Mouse (Mus musculus) retina, adult 2 months (tissue): ENCODE measurements around the gene Insl3.

Experiments used
- DNase-seq: peaks from one replicate; pipeline ENCODE4 v3.0.0-alpha.2; 2012; ENCODE audit warnings: low read depth, low spot score

Gene Insl3

DNA sequence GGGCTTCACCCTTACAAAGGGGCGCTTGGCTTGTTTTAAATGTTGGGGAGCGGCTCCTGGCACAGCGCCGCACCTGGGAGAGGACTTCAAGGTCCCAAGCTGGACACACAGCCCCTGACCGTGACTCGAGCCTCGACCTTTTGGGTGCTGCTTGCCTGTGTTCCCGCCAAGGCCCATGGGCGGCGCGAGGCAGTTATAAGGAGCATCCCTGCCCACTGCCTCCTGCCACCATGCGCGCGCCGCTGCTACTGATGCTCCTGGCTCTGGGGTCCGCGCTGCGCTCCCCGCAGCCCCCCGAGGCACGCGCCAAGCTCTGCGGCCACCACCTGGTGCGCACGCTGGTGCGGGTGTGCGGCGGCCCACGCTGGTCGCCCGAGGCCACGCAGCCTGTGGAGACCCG, at the start of gene Insl3:
Gene Insl3, plus strand, starts transcription at position 187 of the 400 bp plus-strand sequence.
- DNase-seq = no peak

DNA sequence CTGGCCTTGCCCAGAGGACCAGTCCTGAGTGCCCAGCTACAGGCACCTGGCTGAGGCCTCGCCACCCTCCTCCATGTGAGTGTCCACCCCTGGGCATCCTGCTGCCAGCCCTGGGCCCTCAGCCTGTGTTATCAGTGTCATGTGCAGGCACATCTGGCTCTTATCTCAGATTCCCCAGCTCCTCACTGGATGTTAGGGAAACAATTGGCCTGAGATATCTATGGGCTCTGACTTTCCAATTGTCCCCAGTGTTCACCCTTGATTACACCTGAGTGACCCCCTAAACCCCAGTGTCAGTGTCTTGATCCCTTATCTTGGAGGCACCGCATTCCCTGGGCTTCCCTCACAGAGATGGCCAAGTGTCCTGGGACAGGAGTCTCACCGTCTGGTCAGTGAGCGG, 49.7 kb upstream of the Insl3 start:
- no peak for DNase-seq

DNA sequence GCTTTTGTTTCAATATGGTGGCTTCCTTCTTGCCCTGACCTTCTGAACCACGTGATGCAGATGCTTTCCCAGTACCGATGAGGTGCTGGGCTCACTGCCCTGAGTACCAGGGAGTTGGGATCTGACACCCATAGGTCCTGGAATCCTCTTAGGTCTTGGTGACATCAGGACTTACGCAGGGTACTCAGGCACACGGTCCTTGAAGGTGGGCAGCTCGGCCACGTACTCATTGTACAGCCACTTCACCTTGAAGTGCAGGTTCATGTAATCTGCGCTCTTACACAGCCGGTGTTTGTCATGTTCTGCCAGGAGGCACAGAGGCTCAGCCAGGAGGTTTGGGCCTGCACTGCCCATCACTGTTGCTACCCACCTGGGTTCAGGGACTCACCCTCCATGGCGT, 43.5 kb upstream of the Insl3 start:
- no peak for DNase-seq

DNA sequence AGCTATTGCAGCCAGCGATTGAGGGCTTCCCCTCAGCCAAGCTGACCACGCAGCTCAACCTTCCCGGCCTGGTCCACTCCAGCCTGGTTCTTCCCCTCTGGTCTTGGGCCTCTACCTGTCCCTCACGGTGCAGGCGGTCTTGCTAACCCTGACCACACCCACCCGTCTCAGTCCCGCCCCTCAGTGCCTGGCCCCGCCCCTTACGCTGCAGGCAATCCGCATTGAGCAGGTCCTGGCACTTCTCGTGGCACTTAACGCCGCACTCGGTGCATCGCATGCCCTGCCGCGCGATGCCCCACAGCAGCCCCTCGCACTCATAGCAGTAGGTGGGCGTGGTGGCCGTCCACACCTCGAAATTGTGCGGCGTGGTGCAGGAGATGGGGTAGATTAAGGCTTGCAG, 34.4 kb upstream of the Insl3 start:
- no peak for DNase-seq

DNA sequence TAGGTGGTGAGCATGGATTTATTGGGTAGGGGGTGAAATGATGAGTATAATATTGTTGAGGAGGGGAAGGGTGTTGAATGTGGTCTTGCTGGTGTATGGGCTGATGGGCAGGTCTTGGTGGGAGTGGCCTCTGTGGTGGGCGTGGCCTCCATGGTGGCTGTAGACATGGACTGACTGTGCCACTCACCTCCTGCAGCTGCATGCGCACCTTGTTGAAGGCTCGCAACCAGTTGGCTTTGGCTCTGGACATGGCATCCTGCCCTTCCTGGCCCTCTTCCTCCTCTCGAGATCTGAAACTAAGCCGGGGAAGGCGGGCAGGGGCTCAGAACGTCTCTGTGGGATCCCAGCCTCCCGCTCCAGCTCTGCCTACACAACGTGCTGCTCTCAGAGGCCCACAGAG, 31.2 kb upstream of the Insl3 start:
- DNase-seq = no peak

DNA sequence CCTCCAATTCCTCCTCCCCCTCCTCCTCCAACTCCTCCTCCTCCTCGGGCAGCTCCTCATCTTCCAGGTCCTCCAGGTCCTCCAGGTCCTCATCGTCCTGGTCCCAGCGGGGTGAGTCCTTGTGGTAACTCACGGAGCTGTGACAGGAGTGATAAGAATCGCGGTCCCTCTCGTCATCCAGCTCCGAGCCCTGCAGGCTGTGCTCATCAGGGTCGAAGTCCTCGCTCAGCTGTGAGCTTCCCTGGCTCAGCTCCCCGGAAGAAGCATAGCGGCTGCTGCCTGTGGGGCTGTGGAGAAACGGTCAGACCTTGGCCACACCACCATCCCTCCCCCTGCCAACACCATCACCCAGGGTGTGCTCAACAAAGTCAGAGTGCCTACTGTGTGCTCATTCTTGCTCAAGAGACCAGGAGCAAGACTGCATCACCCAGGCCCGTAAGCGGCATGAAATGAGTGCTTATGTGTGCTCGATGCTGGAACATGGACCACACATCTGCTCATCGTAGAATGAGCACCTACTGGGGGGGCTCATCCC, 30.4 kb upstream of the Insl3 start:
- no peak for DNase-seq

DNA sequence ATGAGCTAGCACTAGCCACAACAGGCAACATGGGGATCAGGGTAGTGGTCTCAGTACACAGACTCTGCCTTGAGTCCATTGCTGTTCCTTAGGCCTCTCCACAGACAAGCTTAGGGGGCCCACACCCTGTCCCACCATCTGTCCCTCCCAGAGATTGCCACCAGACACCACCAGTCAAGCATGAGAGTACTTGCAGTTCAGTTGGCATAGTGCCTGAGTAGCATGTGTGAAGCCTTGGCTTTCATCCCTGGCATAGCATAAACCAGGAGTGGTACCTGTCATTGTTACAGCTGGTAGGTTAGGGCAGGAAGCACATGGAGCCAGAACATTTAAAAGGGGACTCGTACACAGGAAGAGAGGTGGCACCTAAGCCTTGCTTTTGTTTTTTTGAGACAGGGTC, 29.3 kb upstream of the Insl3 start:
- DNase-seq = no peak

DNA sequence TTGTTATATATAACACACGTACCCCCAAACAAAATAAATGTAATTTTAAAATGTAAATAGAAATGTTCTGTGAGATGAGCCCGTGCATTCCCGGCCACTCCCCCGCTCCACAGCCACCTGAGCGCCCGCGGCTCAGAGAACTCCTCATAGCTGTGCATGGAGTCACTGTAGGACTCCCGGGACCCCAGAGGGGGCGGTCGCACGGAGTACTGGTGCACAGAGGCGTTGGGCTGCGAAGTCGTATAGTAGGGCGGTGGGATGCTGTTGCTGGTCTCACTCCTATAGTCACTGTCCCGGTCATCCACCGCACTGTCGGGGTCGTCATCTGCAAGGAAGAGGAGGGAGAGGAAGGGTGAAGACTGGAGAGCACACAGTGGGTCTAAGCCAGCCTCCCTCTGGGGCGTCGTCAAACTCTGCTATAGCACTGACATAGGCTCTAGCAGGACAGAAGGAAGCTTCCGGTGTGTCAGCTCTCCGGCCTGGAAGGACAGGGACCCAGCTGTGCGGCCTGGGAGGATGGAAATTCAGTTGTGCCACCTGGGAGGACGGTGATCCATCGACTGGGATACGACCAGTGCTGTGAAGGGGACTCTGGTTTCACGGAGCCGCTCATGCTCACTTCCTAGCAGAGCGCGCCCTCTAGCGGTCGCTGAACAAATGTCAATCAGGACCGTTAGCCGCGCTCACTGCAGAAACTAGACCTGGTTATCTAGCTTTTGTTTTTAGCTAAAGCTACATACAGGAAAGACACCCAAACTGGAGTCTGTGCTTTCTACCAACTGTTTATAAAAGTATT, 28.5 kb upstream of the Insl3 start:
- DNase-seq = peak; percentile 69

DNA sequence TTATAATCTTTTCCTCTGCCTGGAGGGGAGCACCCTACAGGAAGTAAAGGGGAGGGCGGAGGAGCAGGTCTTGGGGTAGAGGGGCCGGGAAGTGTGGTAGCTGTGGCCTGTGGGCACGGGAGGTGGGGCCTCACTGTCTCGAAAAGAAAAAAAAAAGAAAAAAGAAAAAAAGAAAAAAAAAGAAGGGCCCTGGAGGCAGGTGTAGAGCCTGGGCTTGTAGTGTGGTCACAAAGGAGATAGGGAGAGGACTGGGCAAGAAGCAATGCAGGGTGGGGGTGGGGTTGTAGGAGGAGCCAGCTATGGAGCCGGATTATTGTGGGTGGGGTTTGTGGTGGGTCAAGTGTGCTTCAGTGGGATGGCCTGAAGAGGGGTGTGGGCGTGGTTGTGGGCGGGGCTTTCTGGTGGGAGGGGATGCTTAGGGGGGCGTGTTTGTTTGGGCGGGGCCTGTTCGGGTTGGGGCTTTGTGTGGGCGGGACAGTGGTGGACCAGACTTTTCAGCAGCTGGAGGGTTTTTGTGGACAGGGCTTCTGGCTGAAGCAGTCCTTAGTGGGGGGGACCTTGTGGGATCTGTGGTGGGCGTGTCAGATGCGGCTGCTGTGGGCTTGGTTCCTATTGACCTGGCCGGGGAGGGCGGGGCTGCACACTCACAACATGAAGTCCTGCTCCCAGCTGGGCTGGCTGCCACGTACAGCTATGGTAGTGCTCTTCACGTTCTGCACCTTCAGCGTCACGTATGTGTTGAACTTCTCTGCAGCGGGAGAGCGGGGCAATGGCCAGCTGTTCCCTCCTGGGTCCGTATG, 23.5 kb upstream of the Insl3 start:
- no peak for DNase-seq

DNA sequence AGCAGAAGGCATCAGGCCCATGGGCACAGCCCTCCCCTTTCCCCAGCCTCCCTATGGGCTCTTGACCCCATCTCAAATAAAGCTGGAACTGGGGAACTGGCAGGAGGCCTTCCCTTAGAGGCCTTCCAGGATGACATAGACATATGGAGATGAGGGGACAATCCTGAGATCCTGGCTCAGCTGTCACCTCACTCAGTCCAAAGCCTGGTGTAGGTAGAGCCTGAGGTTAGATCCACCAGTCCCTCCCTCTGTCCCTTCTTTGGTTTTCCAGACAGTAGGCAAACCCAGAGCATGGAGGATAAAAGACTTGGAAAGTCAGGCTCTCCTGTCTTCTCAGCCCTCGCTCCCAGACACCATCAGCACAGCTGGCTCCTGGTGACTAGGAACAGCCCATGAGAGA, 22.2 kb upstream of the Insl3 start:
- DNase-seq = no peak

DNA sequence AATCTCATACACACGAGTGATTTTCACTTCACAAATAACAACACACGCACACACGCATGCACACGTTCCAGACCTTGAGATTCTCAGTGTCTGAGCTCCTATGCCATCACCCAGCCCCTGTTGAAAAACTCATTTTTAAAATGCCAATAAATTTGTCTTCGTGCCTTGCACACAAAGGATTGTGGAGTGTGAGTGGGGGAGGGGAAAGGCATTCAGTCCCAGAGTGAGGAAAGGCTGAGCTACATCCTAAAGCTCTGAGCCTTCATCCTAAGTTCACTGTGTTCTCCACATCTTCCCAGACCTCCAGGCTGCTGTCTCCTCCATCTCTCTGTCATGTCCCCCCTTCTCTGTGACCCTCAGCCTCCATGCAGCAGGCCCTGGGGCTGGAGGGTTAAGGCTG, 21.8 kb upstream of the Insl3 start:
- no peak for DNase-seq

DNA sequence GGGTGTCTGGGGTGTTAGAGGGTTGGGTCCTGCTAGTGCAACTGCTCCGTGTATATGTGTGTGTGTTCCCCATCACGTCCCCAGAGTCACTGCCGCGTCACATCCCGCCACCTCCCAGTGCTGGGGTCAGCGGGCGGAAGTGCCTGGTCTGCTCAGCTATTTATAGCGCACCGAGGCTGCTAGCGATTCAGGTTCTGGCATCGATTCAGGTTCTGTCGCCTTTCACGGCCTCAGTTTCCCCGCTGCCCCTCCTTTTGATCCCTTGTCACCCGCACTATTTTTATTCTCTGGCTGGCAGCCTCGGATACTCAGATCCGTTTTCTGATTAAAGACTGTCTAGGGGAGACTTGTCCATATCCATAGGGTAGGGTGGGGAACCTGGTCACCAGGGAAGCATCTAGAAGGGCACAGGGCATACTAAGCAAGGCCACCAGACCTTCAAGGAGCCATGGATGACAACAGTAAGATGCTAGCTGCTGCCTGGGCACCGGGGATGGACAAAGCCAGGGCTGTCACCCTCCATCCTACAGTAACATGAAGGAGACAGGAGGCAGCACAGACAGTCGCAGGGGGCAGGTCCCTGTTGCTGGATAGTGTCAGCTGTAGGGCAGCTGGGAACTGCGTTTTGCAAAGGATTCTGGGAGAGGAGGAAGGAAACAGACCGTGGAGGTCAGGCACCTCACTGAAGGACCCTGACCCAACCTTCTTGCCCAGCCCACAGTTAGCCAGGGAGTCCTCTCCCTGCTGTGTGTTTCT, 20.6 kb upstream of the Insl3 start:
- DNase-seq = no peak

DNA sequence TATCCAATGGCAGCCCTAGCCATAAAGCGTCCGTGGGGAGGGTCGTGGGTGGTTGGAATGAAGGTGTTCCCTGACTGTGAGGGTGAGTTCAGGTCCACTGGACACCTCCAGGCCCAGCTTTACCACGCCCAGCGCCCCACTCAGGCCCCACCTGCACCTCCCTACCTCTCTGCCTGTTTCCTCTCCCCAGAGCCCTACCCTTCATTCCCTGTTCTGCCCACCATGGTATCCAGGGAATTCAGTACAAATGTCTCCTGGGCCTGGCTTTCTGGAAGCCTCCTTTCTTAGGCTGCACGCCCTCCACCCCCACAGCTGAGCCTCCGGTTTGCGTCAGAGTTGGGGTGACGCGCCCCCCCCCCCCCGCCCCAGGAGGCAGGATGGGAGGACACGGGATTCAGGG, 18.8 kb upstream of the Insl3 start:
- no peak for DNase-seq

DNA sequence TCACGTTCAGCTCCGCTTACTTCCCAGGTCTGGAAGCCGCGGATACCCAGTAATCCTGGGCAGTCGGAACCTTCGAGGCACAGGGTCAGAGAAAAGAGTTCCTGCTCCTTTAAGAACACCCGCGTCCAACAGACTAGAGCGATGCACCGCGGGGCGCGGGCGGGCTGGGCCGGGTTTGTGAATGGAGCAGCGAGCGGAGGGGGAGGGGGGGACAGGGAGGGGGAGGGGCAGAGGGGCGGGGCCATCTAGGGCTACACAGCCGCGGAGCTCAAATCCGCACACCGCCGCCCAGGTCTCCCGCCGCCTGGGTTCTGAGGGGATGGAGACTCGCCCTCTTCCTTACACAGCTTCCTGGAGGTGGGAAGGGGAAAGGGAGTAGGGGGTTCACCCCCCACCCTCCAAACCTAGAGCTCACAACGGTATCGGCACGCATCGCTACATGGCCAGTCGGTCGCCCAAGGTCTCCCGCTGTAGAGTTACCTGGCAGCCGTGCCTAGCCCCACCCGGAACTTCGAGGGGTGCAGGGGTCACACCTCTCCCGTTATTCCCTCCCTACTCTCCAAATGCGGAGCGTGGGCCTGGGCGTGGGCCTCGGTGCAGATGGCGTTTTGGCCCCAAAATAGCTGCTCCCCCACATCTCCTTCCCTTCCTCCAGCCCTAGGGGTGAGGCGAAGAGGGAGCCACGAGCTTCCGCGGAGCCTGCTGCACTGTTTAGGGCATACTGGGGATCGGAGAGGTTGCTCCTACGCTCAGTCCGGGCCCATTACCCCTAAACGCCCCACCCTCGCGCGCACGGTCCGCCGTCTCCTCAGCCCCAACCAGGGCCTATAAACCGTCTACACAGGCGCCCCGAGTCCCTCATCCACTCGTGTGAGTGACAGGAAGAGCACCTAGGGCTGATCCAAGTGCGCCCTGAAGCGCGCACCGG, 18.1 kb upstream of the Insl3 start:
- DNase-seq = peak; percentile 70

DNA sequence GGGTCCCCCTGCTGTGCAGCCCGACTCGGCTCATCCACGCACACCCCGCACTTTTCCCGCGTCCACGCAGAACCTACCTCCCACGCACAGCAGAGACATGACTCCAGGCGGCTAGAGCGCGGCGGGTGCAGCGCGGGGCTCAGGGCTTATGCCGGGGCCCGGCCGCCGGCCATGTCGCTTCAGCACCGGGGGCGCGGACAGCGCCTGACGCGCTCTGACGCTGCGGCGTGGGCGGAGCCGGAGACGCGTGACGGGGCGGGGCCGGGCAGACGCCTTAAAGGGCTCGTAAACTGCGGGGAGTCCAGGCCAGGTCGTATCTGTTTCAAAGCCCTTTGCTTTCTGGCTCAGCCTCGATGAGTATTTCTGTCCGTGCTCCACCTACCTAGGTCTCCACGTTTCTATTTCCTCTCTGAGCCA, 17.5 kb upstream of the Insl3 start, which contains the start of gene Unc13a:
Gene Unc13a, minus strand, starts transcription at position 209 of the 417 bp plus-strand sequence.
- peak; percentile 75 for DNase-seq

DNA sequence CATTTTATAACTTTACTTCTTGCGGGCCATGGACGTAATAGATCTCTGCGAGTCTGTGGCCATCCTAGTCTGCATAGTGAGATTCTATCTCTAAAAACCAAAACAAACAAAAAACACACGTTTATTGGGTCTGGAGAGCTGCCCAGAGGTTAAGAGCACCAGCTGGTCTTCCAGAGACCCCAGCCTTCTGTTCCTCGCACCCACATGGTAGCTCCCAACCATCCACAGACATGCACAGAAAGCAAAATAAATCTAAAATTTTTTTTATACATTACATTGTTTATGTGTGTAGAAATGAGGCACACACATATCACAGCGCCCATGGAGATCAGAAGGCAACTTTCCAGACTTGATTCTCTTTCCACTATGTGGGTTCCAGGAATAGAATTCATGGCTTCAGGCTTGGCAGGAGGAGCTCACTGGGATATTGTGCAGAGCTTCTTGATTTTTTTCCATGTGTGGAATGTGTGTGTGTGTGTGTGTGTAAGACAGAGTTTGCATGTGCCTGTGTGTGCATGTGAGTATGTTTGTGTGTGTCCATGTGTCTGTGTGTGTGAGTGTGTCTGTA, 16.8 kb upstream of the Insl3 start:
- no peak for DNase-seq

DNA sequence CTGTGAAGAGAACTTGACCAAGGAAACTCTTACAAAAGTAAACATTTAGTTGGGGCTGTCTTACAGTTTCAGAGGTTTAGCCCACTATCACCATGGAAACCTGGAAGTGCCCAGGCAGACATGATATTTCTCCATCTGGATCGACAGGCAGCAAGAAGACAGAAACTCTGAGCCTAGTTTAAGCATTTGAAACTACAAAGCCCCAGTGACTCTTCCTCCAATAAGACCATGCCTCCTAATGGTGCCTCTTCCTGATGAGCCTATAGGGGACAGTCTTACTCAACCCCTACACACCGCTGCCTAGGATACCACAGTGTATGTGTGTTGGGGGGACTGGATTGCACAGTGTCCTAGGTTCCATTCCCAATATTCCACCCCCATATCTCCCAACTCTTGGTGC, 14.9 kb upstream of the Insl3 start:
- no peak for DNase-seq

DNA sequence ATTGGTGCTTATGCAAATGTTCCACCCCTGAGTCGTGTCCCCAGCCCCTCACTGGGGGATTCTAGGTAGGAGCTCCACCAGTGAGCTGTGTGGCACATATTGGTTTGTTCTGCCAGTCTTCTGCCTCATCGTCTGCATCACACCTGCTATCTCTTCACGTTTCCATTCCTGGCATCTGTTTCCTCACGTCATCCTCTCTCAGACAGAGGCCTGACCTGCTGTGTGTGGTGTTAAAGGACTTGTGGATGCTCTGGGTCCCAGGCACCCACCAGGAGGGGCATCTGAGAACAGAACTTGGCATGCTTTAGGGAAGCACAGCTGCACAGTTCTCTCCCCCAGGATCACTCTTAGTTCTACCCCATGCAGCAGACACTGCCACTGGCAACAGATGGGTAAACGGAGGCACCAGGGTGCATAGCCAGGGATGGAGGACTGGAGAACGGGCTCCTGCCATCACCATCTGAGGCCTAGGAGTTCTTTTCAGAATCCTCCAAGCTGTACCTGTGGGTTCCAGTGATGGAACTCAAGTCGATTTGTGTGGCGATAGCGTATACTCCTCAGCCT, 13.5 kb upstream of the Insl3 start:
- no peak for DNase-seq

DNA sequence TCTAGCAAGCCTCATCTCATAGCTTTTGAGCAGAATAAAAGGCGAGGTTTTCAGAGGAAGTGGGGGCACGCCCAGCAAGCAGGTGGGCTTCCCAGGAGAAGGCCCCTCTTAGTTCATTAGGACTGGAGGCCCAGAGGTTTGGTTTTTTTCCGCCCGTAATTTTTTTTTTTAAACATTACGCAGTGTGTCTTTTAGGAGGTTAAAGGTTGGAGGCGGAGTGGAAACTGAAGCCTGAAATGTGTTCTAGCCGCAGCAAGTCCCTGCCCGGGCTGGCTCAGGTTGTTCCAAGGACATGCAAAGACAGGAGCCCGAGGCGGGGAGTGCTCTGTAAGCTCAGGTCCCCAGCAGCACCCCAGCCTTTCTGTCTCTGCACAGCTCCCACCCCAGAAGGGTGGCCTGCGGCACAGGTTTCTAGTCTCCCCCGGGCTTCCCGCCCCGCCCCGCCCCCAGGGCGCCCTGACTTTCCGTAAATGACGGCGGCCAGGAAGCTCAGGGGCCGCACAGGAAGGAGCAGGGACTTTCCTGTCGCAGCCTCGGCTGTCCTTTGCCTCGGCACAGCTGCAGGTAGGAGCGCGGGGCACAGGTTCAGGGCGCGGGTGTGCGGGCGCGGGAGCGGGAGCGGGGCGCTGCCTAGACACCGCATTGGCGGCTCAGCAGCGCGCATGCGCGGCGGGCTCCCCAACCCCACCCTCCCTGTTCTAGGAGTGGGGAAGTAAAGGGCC, 12.8 kb upstream of the Insl3 start, which contains the start of gene Jak3:
Gene Jak3, plus strand, starts transcription at position 277 of the 722 bp plus-strand sequence.
- no peak for DNase-seq
